Mouse (Mus musculus): ENCODE data around the gene Hspa12b. TPM values are rescaled to one million over a fixed set of nuclear protein-coding genes. Genes with fewer than 3 reads are reported as not detected.

The Hspa12b gene
- polyA plus RNA-seq, 1 experiment from 2014 or later: 5.2 TPM

GRCm38 (mm10) chr2:131132111-131132888, 5.2 kb downstream of the Hspa12b start:
- H3K36me3 ChIP-seq (replicated peaks): no peaks in the 10 kb centered on the region
- H3K27me3 ChIP-seq: 0 out of 2 replicates have a peak, but pooled peaks cover 10% of the 10 kb centered on the region
- no peaks in the 10 kb centered on the region for H3K9me3 ChIP-seq
- no peak for ATAC-seq (ENCODE audit: low FRiP score)
- no peak overlapping the region for H3K4me3 ChIP-seq (replicated peaks)
- H3K27ac ChIP-seq: no peak overlapping the region
- peaks cover 7% of the 10 kb centered on the region for H3K4me1 ChIP-seq
- 88% methylated on average over 10 of the region's 10 CpGs for WGBS
- H3K9ac ChIP-seq: no peak overlapping the region
- H3K4me2 ChIP-seq: no peak overlapping the region

- no peaks in the 10 kb centered on the region for H3K9me3 ChIP-seq
- no peaks in the 10 kb centered on the region for H3K36me3 ChIP-seq (replicated peaks)
- H3K9ac ChIP-seq: no peak within 1 kb of the TSS
- ATAC-seq (ENCODE audit: low FRiP score): no peak
- WGBS: 94% methylated on average over 9 of the region's 9 CpGs
- 0 out of 2 replicates have a peak, but pooled peaks cover 3% of the 10 kb centered on the region for H3K27me3 ChIP-seq
- H3K4me2 ChIP-seq: no peak within 1 kb of the TSS
- H3K4me3 ChIP-seq (replicated peaks): no peak within 1 kb of the TSS
- no peak within 1 kb of the TSS for H3K27ac ChIP-seq
- H3K4me1 ChIP-seq: no peaks in the 10 kb centered on the region
These were observed 6.0 kb downstream of the Hspa12b start, which contains the start of gene Gm11037 for GRCm38 (mm10) chr2:131132930-131133547. Gene Gm11037 (plus strand): TSS chr2:131133497.

- Histone ChIP-seq H3K4me2 (no peak overlapping the region), H3K27me3 (no peaks in the 10 kb centered on the region), H3K36me3 (replicated peaks) (no peaks in the 10 kb centered on the region), H3K27ac (no peak overlapping the region), H3K9me3 (no peaks in the 10 kb centered on the region), H3K9ac (no peak overlapping the region), H3K4me1 (no peaks in the 10 kb centered on the region), H3K4me3 (replicated peaks) (no peak overlapping the region)
- no peak for ATAC-seq (ENCODE audit: low FRiP score)
- 50% methylated on average over 1 of the region's 1 CpGs for WGBS
These were observed 7.3 kb downstream of the Hspa12b start for GRCm38 (mm10) chr2:131134381-131134780.

GRCm38 (mm10) chr2:131134826-131135400, 7.8 kb downstream of the Hspa12b start:
- ATAC-seq (ENCODE audit: low FRiP score): no peak
- H3K27ac ChIP-seq: no peak overlapping the region
- 85% methylated on average over 8 of the region's 8 CpGs for WGBS

GRCm38 (mm10) chr2:131135521-131136139, 8.6 kb downstream of the Hspa12b start:
- no peak overlapping the region for H3K4me3 ChIP-seq (replicated peaks)
- no peak overlapping the region for H3K9ac ChIP-seq
- no peak overlapping the region for H3K4me2 ChIP-seq
- no peaks in the 10 kb centered on the region for H3K27me3 ChIP-seq
- H3K27ac ChIP-seq: no peak overlapping the region
- no peaks in the 10 kb centered on the region for H3K36me3 ChIP-seq (replicated peaks)
- no peak for ATAC-seq (ENCODE audit: low FRiP score)
- no peaks in the 10 kb centered on the region for H3K9me3 ChIP-seq
- WGBS: 89% methylated on average over 11 of the region's 11 CpGs
- H3K4me1 ChIP-seq: no peaks in the 10 kb centered on the region

More at GRCm38 (mm10) chr2:131134826-131135400, 7.8 kb downstream of the Hspa12b start:
- H3K9me3 ChIP-seq: no peaks in the 10 kb centered on the region
- H3K4me3 ChIP-seq (replicated peaks): no peak overlapping the region
- H3K27me3 ChIP-seq: no peaks in the 10 kb centered on the region
- H3K9ac ChIP-seq: no peak overlapping the region
- no peak overlapping the region for H3K4me2 ChIP-seq
- H3K4me1 ChIP-seq: no peaks in the 10 kb centered on the region
- no peaks in the 10 kb centered on the region for H3K36me3 ChIP-seq (replicated peaks)

GRCm38 (mm10) chr2:131138296-131138695, 11.2 kb downstream of the Hspa12b start:
- H3K9me3 ChIP-seq: no peaks in the 10 kb centered on the region
- no peak overlapping the region for H3K27ac ChIP-seq
- H3K27me3 ChIP-seq: no peaks in the 10 kb centered on the region
- 88% methylated on average over 4 of the region's 4 CpGs for WGBS
- H3K4me2 ChIP-seq: no peak overlapping the region
- H3K4me3 ChIP-seq (replicated peaks): no peak overlapping the region
- H3K9ac ChIP-seq: no peak overlapping the region
- H3K36me3 ChIP-seq (replicated peaks): peaks cover 3% of the 10 kb centered on the region; the same call in 1 of the 2 replicates
- peaks cover 6% of the 10 kb centered on the region; the same call in 1 of the 2 replicates for H3K4me1 ChIP-seq
- ATAC-seq (ENCODE audit: low FRiP score): no peak

- Histone ChIP-seq H3K36me3 (replicated peaks) (peaks cover 6% of the 10 kb centered on the region), H3K27ac (no peak overlapping the region), H3K27me3 (no peaks in the 10 kb centered on the region), H3K4me1 (peaks cover 6% of the 10 kb centered on the region; the same call in 1 of the 2 replicates), H3K9me3 (no peaks in the 10 kb centered on the region), H3K9ac (no peak overlapping the region), H3K4me2 (no peak overlapping the region), H3K4me3 (replicated peaks) (no peak overlapping the region)
- WGBS: 89% methylated on average over 7 of the region's 7 CpGs
- no peak for ATAC-seq (ENCODE audit: low FRiP score)
These were observed 11.7 kb downstream of the Hspa12b start for GRCm38 (mm10) chr2:131138760-131139159.

GRCm38 (mm10) chr2:131139287-131139686, 12.2 kb downstream of the Hspa12b start:
- ATAC-seq (ENCODE audit: low FRiP score): no peak
- peaks cover 6% of the 10 kb centered on the region; the same call in 1 of the 2 replicates for H3K4me1 ChIP-seq

GRCm38 (mm10) chr2:131139886-131140532, 12.9 kb downstream of the Hspa12b start:
- H3K27ac ChIP-seq: no peak overlapping the region
- no peaks in the 10 kb centered on the region for H3K27me3 ChIP-seq
- 69% methylated on average over 5 of the region's 5 CpGs for WGBS
- H3K9me3 ChIP-seq: no peaks in the 10 kb centered on the region
- H3K4me1 ChIP-seq: peaks cover 6% of the 10 kb centered on the region; the same call in 1 of the 2 replicates
- H3K9ac ChIP-seq: no peak overlapping the region
- H3K36me3 ChIP-seq (replicated peaks): peaks cover 16% of the 10 kb centered on the region
- H3K4me3 ChIP-seq (replicated peaks): no peak overlapping the region
- no peak for ATAC-seq (ENCODE audit: low FRiP score)
- H3K4me2 ChIP-seq: no peak overlapping the region

More at GRCm38 (mm10) chr2:131139287-131139686, 12.2 kb downstream of the Hspa12b start:
- Histone ChIP-seq H3K36me3 (replicated peaks) (peaks cover 8% of the 10 kb centered on the region), H3K27ac (no peak overlapping the region), H3K9me3 (no peaks in the 10 kb centered on the region), H3K27me3 (no peaks in the 10 kb centered on the region), H3K4me3 (replicated peaks) (no peak overlapping the region), H3K9ac (no peak overlapping the region), H3K4me2 (no peak overlapping the region)
- WGBS: 88% methylated on average over 5 of the region's 5 CpGs

GRCm38 (mm10) chr2:131140533-131140905, 13.4 kb downstream of the Hspa12b start:
- Histone ChIP-seq H3K27ac (no peak overlapping the region), H3K4me3 (replicated peaks) (no peak overlapping the region), H3K4me2 (no peak overlapping the region), H3K36me3 (replicated peaks) (peaks cover 21% of the 10 kb centered on the region), H3K4me1 (peaks cover 6% of the 10 kb centered on the region; the same call in 1 of the 2 replicates), H3K27me3 (no peaks in the 10 kb centered on the region), H3K9me3 (no peaks in the 10 kb centered on the region), H3K9ac (no peak overlapping the region)
- WGBS: 83% methylated on average over 5 of the region's 5 CpGs
- ATAC-seq (ENCODE audit: low FRiP score): no peak

- H3K9me3 ChIP-seq: no peaks in the 10 kb centered on the region
- 92% methylated on average over 8 of the region's 8 CpGs for WGBS
- no peak overlapping the region for H3K4me2 ChIP-seq
- H3K9ac ChIP-seq: no peak overlapping the region
- no peak overlapping the region for H3K4me3 ChIP-seq (replicated peaks)
- peaks cover 6% of the 10 kb centered on the region; the same call in 1 of the 2 replicates for H3K4me1 ChIP-seq
- no peaks in the 10 kb centered on the region for H3K27me3 ChIP-seq
- ATAC-seq (ENCODE audit: low FRiP score): no peak
- H3K36me3 ChIP-seq (replicated peaks): peaks cover 30% of the 10 kb centered on the region
- no peak overlapping the region for H3K27ac ChIP-seq
These were observed 14.4 kb downstream of the Hspa12b start for GRCm38 (mm10) chr2:131141336-131141986.
